Mouse (Mus musculus) brain, adult 2 months (tissue): ENCODE measurements at regions not wholly inside any gene's neighbourhood (a gene's known extent, or its start where the extent isn't known, plus 50 kb on each side); places are given as distances from the start of the nearest gene placed in this dataset.

Experiments used
- DNase-seq: peaks from one replicate; pipeline ENCODE4 v3.0.0; 2011; ENCODE audit warnings: low read depth, low spot score

- DNase-seq = peak; percentile 45
Observed at GRCm38 (mm10) chrX:59817794-59818193, 181.5 kb upstream of the F9 start.
